Mouse (Mus musculus): Measurements from ENCODE around the gene Grin2c.

Grin2c gene

GRCm38 (mm10) chr11:115283891-115284620, 17.0 kb upstream of the Grin2c start:
- no peak for DNase-seq (ENCODE audit: low read depth, low spot score)

GRCm38 (mm10) chr11:115283486-115283765, 16.4 kb upstream of the Grin2c start:
- DNase-seq (ENCODE audit: low read depth, low spot score): no peak

- no peak for DNase-seq (ENCODE audit: low read depth, low spot score)
These were observed 15.9 kb upstream of the Grin2c start for GRCm38 (mm10) chr11:115282723-115283485.

GRCm38 (mm10) chr11:115282295-115282694, 15.3 kb upstream of the Grin2c start:
- DNase-seq (ENCODE audit: low read depth, low spot score): no peak

- DNase-seq (ENCODE audit: low read depth, low spot score): no peak
These were observed 12.7 kb upstream of the Grin2c start for GRCm38 (mm10) chr11:115279726-115280125.

GRCm38 (mm10) chr11:115278176-115278575, 11.1 kb upstream of the Grin2c start:
- DNase-seq (ENCODE audit: low read depth, low spot score): no peak

GRCm38 (mm10) chr11:115277604-115277975, 10.5 kb upstream of the Grin2c start:
- no peak for DNase-seq (ENCODE audit: low read depth, low spot score)

- DNase-seq (ENCODE audit: low read depth, low spot score): peak; percentile 99
These were observed 9.9 kb upstream of the Grin2c start, which contains the start of gene Fdxr for GRCm38 (mm10) chr11:115276780-115277603. Gene Fdxr (minus strand): TSS chr11:115277050.

- DNase-seq (ENCODE audit: low read depth, low spot score): no peak
These were observed 8.9 kb upstream of the Grin2c start for GRCm38 (mm10) chr11:115275954-115276353.

GRCm38 (mm10) chr11:115275509-115275908, 8.5 kb upstream of the Grin2c start:
- no peak for DNase-seq (ENCODE audit: low read depth, low spot score)

- no peak for DNase-seq (ENCODE audit: low read depth, low spot score)
These were observed 7.7 kb upstream of the Grin2c start for GRCm38 (mm10) chr11:115274771-115275170.

- DNase-seq (ENCODE audit: low read depth, low spot score): no peak
These were observed 7.1 kb upstream of the Grin2c start for GRCm38 (mm10) chr11:115274178-115274577.

GRCm38 (mm10) chr11:115273735-115274134, 6.7 kb upstream of the Grin2c start:
- no peak for DNase-seq (ENCODE audit: low read depth, low spot score)

- DNase-seq (ENCODE audit: low read depth, low spot score): no peak
These were observed 6.0 kb upstream of the Grin2c start for GRCm38 (mm10) chr11:115272894-115273498.

GRCm38 (mm10) chr11:115271481-115271880, 4.4 kb upstream of the Grin2c start:
- no peak for DNase-seq (ENCODE audit: low read depth, low spot score)

GRCm38 (mm10) chr11:115271052-115271451, 4.0 kb upstream of the Grin2c start:
- no peak for DNase-seq (ENCODE audit: low read depth, low spot score)

- DNase-seq (ENCODE audit: low read depth, low spot score): peak; percentile 86
These were observed 3.3 kb upstream of the Grin2c start for GRCm38 (mm10) chr11:115270148-115270861.

- DNase-seq (ENCODE audit: low read depth, low spot score): no peak
These were observed 2.5 kb upstream of the Grin2c start for GRCm38 (mm10) chr11:115269330-115270066.

- no peak for DNase-seq (ENCODE audit: low read depth, low spot score)
These were observed 915 bp upstream of the Grin2c start for GRCm38 (mm10) chr11:115267958-115268357.

GRCm38 (mm10) chr11:115266400-115266778, 654 bp downstream of the Grin2c start:
- no peak for DNase-seq (ENCODE audit: low read depth, low spot score)
